Mouse (Mus musculus): ENCODE results near the gene Crygb. TPM values are rescaled to one million over a fixed set of nuclear protein-coding genes. Genes with fewer than 3 reads are reported as not detected.
"Not testable (repeated sequence)": the region's sequence is repeated elsewhere in the genome, so short reads cannot be mapped to it uniquely, and the experiment has no call there.

The Crygb gene
- polyA plus RNA-seq, 1 experiment from 2014 or later, result 0.63 TPM

- Histone ChIP-seq H3K36me3 (no peaks in the 10 kb centered on the region), H3K9ac (no peak overlapping the region), H3K4me2 (no peak overlapping the region), H3K27me3 (no peaks in the 10 kb centered on the region), H3K9me3 (replicated peaks) (no peaks in the 10 kb centered on the region), H3K4me1 (replicated peaks) (no peaks in the 10 kb centered on the region), H3K4me3 (no peak overlapping the region), H3K27ac (no peak overlapping the region)
- WGBS, result 84% methylated on average over 15 of the region's 15 CpGs
- no peak for ATAC-seq (replicated peaks; ENCODE audit: insufficient number of reproducible peaks, insufficient read depth, low FRiP score, low read depth)
Measured at GRCm38 (mm10) chr1:65064201-65064600, 17.9 kb downstream of the Crygb start.

DNA sequence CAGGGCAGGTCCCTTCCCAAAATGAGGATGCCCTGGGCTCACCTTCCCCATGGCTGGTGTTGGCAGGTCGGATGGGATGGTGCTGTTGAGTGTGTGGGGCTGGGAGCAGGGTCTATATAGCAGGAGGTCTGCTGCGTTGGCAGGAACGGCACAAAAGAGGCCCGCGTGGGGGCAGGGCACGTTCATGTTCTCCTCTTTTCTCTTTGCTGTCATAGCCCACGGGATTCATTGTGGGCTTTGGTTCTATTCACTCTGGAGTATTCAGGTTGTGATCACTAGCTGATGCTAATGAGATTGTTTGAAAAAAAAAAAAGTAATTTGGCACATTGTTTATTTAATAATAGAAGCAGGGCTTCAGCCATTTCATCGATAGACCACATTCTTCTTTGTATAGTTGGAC is 18.7 kb downstream of the Crygb start, which contains the start of gene Crygd:
Crygd (minus strand) TSS at position 101 of the 400 bp plus-strand sequence.
- ATAC-seq (replicated peaks; ENCODE audit: insufficient number of reproducible peaks, insufficient read depth, low FRiP score, low read depth), result no peak
- Histone ChIP-seq H3K36me3 (no peaks in the 10 kb centered on the region), H3K4me2 (no peak within 1 kb of the TSS), H3K27me3 (no peaks in the 10 kb centered on the region), H3K4me1 (replicated peaks) (no peaks in the 10 kb centered on the region), H3K9me3 (replicated peaks) (no peaks in the 10 kb centered on the region), H3K4me3 (no peak within 1 kb of the TSS), H3K9ac (no peak within 1 kb of the TSS), H3K27ac (no peak within 1 kb of the TSS)
- 75% methylated on average over 8 of the region's 8 CpGs for WGBS

DNA sequence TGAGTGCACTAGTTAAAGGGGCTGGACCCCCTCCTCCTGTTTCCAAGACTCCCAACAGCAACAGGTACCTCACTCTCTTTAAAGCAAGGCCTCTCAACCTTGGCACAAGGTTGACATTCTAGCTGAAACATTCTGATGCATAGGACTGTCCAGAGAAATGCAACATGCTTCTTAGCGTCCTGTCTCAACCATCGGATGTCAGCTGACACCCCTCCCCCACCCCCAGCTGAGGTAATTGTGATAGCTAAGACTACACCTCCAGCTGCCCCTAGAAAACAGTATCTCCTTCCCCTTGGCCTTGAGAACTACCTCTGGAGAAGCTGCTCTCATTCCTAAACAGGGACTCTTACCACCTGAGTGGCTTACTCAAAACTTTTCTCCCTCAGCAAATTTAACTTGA is 29.9 kb downstream of the Crygb start:
- no peak overlapping the region for H3K9ac ChIP-seq
- ATAC-seq (replicated peaks; ENCODE audit: insufficient number of reproducible peaks, insufficient read depth, low FRiP score, low read depth), result no peak
- H3K4me2 ChIP-seq, result no peak overlapping the region
- no peaks in the 10 kb centered on the region for H3K9me3 ChIP-seq (replicated peaks)
- no peaks in the 10 kb centered on the region for H3K36me3 ChIP-seq
- no peak overlapping the region for H3K4me3 ChIP-seq
- 23% methylated on average over 2 of the region's 2 CpGs for WGBS
- H3K4me1 ChIP-seq (replicated peaks), result 0 out of 2 replicates have a peak, but pooled peaks cover 3% of the 10 kb centered on the region
- no peak overlapping the region for H3K27ac ChIP-seq
- no peaks in the 10 kb centered on the region for H3K27me3 ChIP-seq

DNA sequence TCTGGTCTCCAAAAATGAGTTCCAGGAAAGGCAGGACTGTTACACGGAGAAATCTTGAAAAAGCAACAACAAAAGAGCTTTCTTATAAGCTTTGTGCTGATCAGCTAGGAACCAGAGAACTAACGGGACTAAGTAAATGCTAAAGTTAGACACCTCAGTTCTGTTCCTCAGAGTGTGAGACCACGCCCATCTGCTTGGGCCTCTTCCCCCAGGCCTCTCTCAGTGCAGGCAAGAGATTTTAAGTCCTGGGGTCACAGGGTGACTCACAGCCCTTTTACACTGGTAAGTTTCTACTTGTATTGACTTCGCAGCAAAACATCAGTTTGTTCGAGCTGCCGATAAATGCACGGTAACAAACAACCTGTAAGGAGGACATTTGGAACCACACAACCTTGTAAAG is 30.4 kb downstream of the Crygb start:
- no peak overlapping the region for H3K27ac ChIP-seq
- no peaks in the 10 kb centered on the region for H3K36me3 ChIP-seq
- H3K4me3 ChIP-seq, result no peak overlapping the region
- H3K4me2 ChIP-seq, result no peak overlapping the region
- no peaks in the 10 kb centered on the region for H3K27me3 ChIP-seq
- 62% methylated on average over 7 of the region's 7 CpGs for WGBS
- H3K4me1 ChIP-seq (replicated peaks), result 0 out of 2 replicates have a peak, but pooled peaks cover 3% of the 10 kb centered on the region
- no peak for ATAC-seq (replicated peaks; ENCODE audit: insufficient number of reproducible peaks, insufficient read depth, low FRiP score, low read depth)
- no peak overlapping the region for H3K9ac ChIP-seq
- no peaks in the 10 kb centered on the region for H3K9me3 ChIP-seq (replicated peaks)

DNA sequence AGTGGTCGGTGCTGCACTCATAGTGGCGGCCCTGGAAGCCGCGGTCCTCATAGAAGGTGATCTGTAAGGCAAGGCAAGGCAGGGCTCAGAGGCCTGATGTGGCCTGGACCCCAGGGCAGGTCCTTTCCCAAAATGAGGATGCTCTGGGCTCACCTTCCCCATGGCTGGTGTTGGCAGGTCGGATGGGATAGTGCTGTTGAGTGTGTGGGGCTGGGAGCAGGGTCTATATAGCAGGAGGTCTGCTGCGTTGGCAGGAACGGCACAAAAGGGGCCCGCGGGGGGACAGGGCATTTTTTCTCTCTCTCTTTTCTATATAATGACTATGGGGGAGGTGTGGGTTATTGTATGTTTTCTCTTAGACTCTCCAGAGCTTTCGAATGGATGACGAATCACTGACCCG is 31.1 kb downstream of the Crygb start, which contains the start of gene Cryge:
Cryge (minus strand) TSS at position 198 of the 400 bp plus-strand sequence.
- not testable (repeated sequence) for H3K4me3 ChIP-seq; H3K36me3 ChIP-seq; ATAC-seq (replicated peaks; ENCODE audit: insufficient number of reproducible peaks, insufficient read depth, low FRiP score, low read depth); H3K9ac ChIP-seq; H3K4me2 ChIP-seq; H3K4me1 ChIP-seq (replicated peaks); H3K27ac ChIP-seq; H3K27me3 ChIP-seq; H3K9me3 ChIP-seq (replicated peaks)
- WGBS, result 66% methylated on average over 12 of the region's 12 CpGs

- H3K4me1 ChIP-seq (replicated peaks), result 0 out of 2 replicates have a peak, but pooled peaks cover 3% of the 10 kb centered on the region
- H3K27me3 ChIP-seq, result no peaks in the 10 kb centered on the region
- H3K4me2 ChIP-seq, result no peak overlapping the region
- 49% methylated on average over 12 of the region's 12 CpGs for WGBS
- no peak overlapping the region for H3K9ac ChIP-seq
- no peaks in the 10 kb centered on the region for H3K36me3 ChIP-seq
- H3K27ac ChIP-seq, result no peak overlapping the region
- no peak overlapping the region for H3K4me3 ChIP-seq
- H3K9me3 ChIP-seq (replicated peaks), result no peaks in the 10 kb centered on the region
- no peak for ATAC-seq (replicated peaks; ENCODE audit: insufficient number of reproducible peaks, insufficient read depth, low FRiP score, low read depth)
Measured at GRCm38 (mm10) chr1:65048781-65049180, 33.3 kb downstream of the Crygb start.

GRCm38 (mm10) chr1:65046401-65047109 is 35.5 kb downstream of the Crygb start:
- Histone ChIP-seq H3K9ac (no peak overlapping the region), H3K4me2 (peak overlapping the region; percentile 29; the same call in 1 of the 2 replicates)

GRCm38 (mm10) chr1:65043433-65043832 is 38.7 kb downstream of the Crygb start:
- ATAC-seq (replicated peaks; ENCODE audit: insufficient number of reproducible peaks, insufficient read depth, low FRiP score, low read depth), result no peak
- WGBS, result 79% methylated on average over 2 of the region's 2 CpGs

More at GRCm38 (mm10) chr1:65046401-65047109, 35.5 kb downstream of the Crygb start:
- H3K9me3 ChIP-seq (replicated peaks), result no peaks in the 10 kb centered on the region
- 34% methylated on average over 8 of the region's 8 CpGs for WGBS
- H3K4me1 ChIP-seq (replicated peaks), result no peaks in the 10 kb centered on the region
- no peak overlapping the region for H3K4me3 ChIP-seq
- no peak for ATAC-seq (replicated peaks; ENCODE audit: insufficient number of reproducible peaks, insufficient read depth, low FRiP score, low read depth)
- no peaks in the 10 kb centered on the region for H3K36me3 ChIP-seq
- H3K27ac ChIP-seq, result no peak overlapping the region
- H3K27me3 ChIP-seq, result no peaks in the 10 kb centered on the region

DNA sequence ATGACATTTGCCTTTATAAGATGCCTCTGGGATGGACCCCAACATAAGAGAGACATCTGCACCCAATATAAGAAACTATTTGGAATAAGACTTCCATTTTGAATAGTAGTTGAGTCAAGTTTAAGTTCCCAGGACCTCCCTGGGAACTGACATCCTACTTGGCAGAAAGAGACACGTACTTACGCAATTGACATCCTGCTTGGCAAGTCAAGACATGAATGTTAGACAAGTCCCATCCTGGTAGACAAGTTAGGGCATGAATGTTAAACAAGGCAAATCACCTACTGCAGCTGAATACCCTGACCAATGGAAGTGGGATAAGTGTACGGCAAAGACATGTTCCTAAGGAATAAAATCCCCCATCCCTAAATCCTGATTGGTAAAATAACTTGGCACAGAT is 40.3 kb downstream of the Crygb start:
- H3K9me3 ChIP-seq (replicated peaks), result no peaks in the 10 kb centered on the region
- no peak overlapping the region for H3K9ac ChIP-seq
- no peaks in the 10 kb centered on the region for H3K4me1 ChIP-seq (replicated peaks)
- WGBS, result 90% methylated on average over 3 of the region's 3 CpGs
- H3K36me3 ChIP-seq, result no peaks in the 10 kb centered on the region
- H3K4me2 ChIP-seq, result no peak overlapping the region
- ATAC-seq (replicated peaks; ENCODE audit: insufficient number of reproducible peaks, insufficient read depth, low FRiP score, low read depth), result no peak
- H3K4me3 ChIP-seq, result no peak overlapping the region
- H3K27me3 ChIP-seq, result no peaks in the 10 kb centered on the region
- no peak overlapping the region for H3K27ac ChIP-seq

More at GRCm38 (mm10) chr1:65043433-65043832, 38.7 kb downstream of the Crygb start:
- no peak overlapping the region for H3K9ac ChIP-seq
- no peak overlapping the region for H3K4me3 ChIP-seq
- H3K36me3 ChIP-seq, result no peaks in the 10 kb centered on the region
- no peaks in the 10 kb centered on the region for H3K4me1 ChIP-seq (replicated peaks)
- no peaks in the 10 kb centered on the region for H3K27me3 ChIP-seq
- H3K9me3 ChIP-seq (replicated peaks), result no peaks in the 10 kb centered on the region
- no peak overlapping the region for H3K4me2 ChIP-seq
- H3K27ac ChIP-seq, result no peak overlapping the region

- Histone ChIP-seq H3K4me1 (replicated peaks) (no peaks in the 10 kb centered on the region), H3K36me3 (no peaks in the 10 kb centered on the region), H3K27ac (no peak overlapping the region), H3K9me3 (replicated peaks) (no peaks in the 10 kb centered on the region), H3K4me3 (no peak overlapping the region), H3K4me2 (no peak overlapping the region), H3K9ac (no peak overlapping the region), H3K27me3 (no peaks in the 10 kb centered on the region)
- WGBS, result 64% methylated on average over 6 of the region's 6 CpGs
- ATAC-seq (replicated peaks; ENCODE audit: insufficient number of reproducible peaks, insufficient read depth, low FRiP score, low read depth), result no peak
Measured at GRCm38 (mm10) chr1:65040806-65041205, 41.3 kb downstream of the Crygb start.

- no peak overlapping the region for H3K27ac ChIP-seq
- no peak for ATAC-seq (replicated peaks; ENCODE audit: insufficient number of reproducible peaks, insufficient read depth, low FRiP score, low read depth)
- no peaks in the 10 kb centered on the region for H3K36me3 ChIP-seq
- no peaks in the 10 kb centered on the region for H3K4me1 ChIP-seq (replicated peaks)
- WGBS, result 75% methylated on average over 3 of the region's 3 CpGs
- no peaks in the 10 kb centered on the region for H3K27me3 ChIP-seq
- H3K4me2 ChIP-seq, result no peak overlapping the region
- H3K9ac ChIP-seq, result no peak overlapping the region
- no peak overlapping the region for H3K4me3 ChIP-seq
- H3K9me3 ChIP-seq (replicated peaks), result no peaks in the 10 kb centered on the region
Measured at GRCm38 (mm10) chr1:65039679-65040078, 42.4 kb downstream of the Crygb start.

DNA sequence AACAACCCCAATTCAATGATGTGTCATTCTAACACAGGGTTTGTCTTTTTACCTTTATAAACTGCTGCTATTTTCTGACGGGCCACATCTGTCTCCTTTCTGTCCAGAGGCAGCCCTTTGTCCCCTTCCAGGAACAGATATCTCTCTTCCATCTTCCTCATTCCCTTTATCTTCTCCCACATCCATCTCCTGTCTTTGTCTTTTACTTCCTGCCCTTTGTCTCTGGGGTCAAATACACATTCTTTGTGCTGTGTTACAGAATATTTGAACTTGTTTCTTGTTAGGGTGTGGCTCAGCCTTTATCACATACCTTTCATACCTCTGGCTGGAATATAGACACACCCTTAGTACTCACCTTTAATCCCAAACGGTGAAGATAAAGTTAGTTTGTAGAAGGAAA is 44.5 kb downstream of the Crygb start:
- H3K27me3 ChIP-seq, result no peaks in the 10 kb centered on the region
- no peak overlapping the region for H3K4me2 ChIP-seq
- no peaks in the 10 kb centered on the region for H3K36me3 ChIP-seq
- no peaks in the 10 kb centered on the region for H3K4me1 ChIP-seq (replicated peaks)
- no peak overlapping the region for H3K4me3 ChIP-seq
- H3K9me3 ChIP-seq (replicated peaks), result no peaks in the 10 kb centered on the region
- H3K27ac ChIP-seq, result no peak overlapping the region
- WGBS, result 52% methylated on average over 2 of the region's 2 CpGs
- H3K9ac ChIP-seq, result no peak overlapping the region
- no peak for ATAC-seq (replicated peaks; ENCODE audit: insufficient number of reproducible peaks, insufficient read depth, low FRiP score, low read depth)
